Mouse (Mus musculus) left cerebral cortex, adult 11 months (tissue): Measurements from ENCODE around the gene Smoc1.

ENCODE experiments used
- DNase-seq: peaks from one replicate; pipeline ENCODE4 v3.0.0; 2022; ENCODE audit warnings: low spot score

The Smoc1 gene

GRCm38 (mm10) chr12:81225966-81226577 lies 199.5 kb downstream of the Smoc1 start:
- no peak for DNase-seq

- DNase-seq: peak; percentile 27
These were observed 200.0 kb downstream of the Smoc1 start for GRCm38 (mm10) chr12:81226590-81226989.

- peak; percentile 84 for DNase-seq
These were observed 201.3 kb downstream of the Smoc1 start for GRCm38 (mm10) chr12:81227767-81228460.

GRCm38 (mm10) chr12:81233746-81234380 lies 207.3 kb downstream of the Smoc1 start:
- DNase-seq: no peak

GRCm38 (mm10) chr12:81235456-81236330 lies 209.1 kb downstream of the Smoc1 start:
- no peak for DNase-seq
